Mouse (Mus musculus) forebrain, embryonic 14.5 days (tissue): ENCODE results near the gene Hdac10. TPM values are rescaled to one million over a fixed set of nuclear protein-coding genes. Genes with fewer than 3 reads are reported as not detected.

Experiments
- ATAC-seq: fragments of 200-750 bp; cut with Nextera tagmentation; 2 replicates; pipeline ENCODE4 v1.8.0; 2017; ENCODE audit warnings: mild to moderate bottlenecking, moderate library complexity
- DNase-seq: peaks from one replicate; pipeline ENCODE4 v3.0.0-alpha.2; 2015; ENCODE audit warnings: low spot score
- H3K27ac ChIP-seq: fragments of 300-500 bp; sonication (generic); 2 replicates; pipeline ENCODE4 v1.5.1; 2014; ENCODE audit warnings: low read depth, mild to moderate bottlenecking, control low read depth, low read length, moderate library complexity
- H3K27me3 ChIP-seq: fragments of 300-500 bp; sonication (generic); replicated peaks from 2 replicates; pipeline ENCODE4 v1.6.1; 2014; ENCODE audit warnings: low read length, control low read depth, mixed read lengths; ENCODE audit not compliant: control insufficient read depth, insufficient read depth
- H3K36me3 ChIP-seq: fragments of 300-500 bp; sonication (generic); 2 replicates; pipeline ENCODE4 v1.6.1; 2014; ENCODE audit warnings: low read length, control low read depth; ENCODE audit not compliant: control insufficient read depth, insufficient read depth
- H3K4me1 ChIP-seq: fragments of 300-500 bp; sonication (generic); 2 replicates; pipeline ENCODE4 v1.6.1; 2014; ENCODE audit warnings: antibody characterized with exemption, low read length, control low read depth; ENCODE audit not compliant: control insufficient read depth, insufficient read depth
- H3K4me2 ChIP-seq: fragments of 300-500 bp; sonication (generic); 2 replicates; pipeline ENCODE4 v1.6.1; 2014; ENCODE audit warnings: mild to moderate bottlenecking, control low read depth, low read length
- H3K4me3 ChIP-seq: fragments of 300-500 bp; sonication (generic); 2 replicates; pipeline ENCODE4 v1.5.1; 2014; ENCODE audit warnings: low read depth, low read length, control low read depth
- H3K9ac ChIP-seq: fragments of 300-500 bp; sonication (generic); 2 replicates; pipeline ENCODE4 v1.6.1; 2014; ENCODE audit warnings: mild to moderate bottlenecking, low read length, control low read depth, moderate library complexity
- H3K9me3 ChIP-seq: fragments of 300-500 bp; sonication (generic); replicated peaks from 2 replicates; pipeline ENCODE4 v1.6.1; 2016; ENCODE audit warnings: low read length, control low read depth, mixed read lengths; ENCODE audit not compliant: control insufficient read depth
- WGBS: fragments of 180-500 bp; shearing (Covaris S2); extraction: QIAGEN DNeasy Blood & Tissue Kit; methylation state at CpG from one replicate; pipeline ENCODE4 v1.1.7; 2014; 5-methylcytosine and 5-hydroxymethylcytosine counted together
- polyA plus RNA-seq: library from polyadenylated mRNA; unstranded; fragments of >200 nt; fragmentation: Nextera tagmentation; extraction: Ambion mirVana; gene quantifications from 2 replicates; pipeline ENCODE4 v1.2.1, GENCODE M21; 2014

Hdac10 gene
- polyA plus RNA-seq, 1 experiment from 2014 or later, result 18.4 TPM

DNA sequence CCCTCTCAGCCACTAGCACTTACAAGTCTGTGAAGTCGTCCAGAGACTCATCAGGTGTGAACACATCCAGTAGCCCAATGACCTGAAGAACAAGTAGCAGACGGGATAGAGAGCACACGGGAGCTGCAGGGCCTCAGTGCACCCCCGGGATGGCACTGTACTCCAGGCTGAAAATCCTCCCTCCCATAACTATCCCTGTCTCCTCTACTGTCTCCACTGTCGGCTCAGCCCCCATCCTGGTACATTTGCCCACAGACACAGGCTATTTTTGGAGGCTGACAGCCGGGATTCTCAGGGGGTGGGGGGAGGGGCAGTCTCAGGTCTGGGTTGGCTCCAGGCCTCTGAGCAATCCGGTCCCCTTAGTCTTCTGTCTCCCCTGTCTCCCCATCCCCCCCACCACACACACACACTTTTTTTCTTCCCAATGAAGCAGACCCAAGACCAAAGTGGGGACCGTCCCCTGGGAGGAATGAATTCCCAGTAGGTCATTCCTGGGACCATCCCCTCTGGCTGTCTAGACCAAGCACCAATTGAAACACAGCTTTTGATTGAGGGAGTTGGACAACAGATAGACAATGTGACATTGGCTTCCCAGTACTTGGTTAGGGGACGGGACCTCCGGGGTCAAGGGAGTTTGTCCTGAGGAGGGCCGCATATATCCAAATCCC is 9.0 kb upstream of the Hdac10 start:
- Histone ChIP-seq H3K9me3 (no peaks in the 10 kb centered on the region), H3K4me3 (no peak overlapping the region), H3K27me3 (no peaks in the 10 kb centered on the region), H3K9ac (no peak overlapping the region), H3K4me2 (no peak overlapping the region), H3K4me1 (peaks cover 11% of the 10 kb centered on the region), H3K36me3 (peaks cover 4% of the 10 kb centered on the region; the same call in 1 of the 2 replicates), H3K27ac (no peak overlapping the region)
- WGBS, result 77% methylated on average over 11 of the region's 11 CpGs
- ATAC-seq (no peak), DNase-seq (no peak)

DNA sequence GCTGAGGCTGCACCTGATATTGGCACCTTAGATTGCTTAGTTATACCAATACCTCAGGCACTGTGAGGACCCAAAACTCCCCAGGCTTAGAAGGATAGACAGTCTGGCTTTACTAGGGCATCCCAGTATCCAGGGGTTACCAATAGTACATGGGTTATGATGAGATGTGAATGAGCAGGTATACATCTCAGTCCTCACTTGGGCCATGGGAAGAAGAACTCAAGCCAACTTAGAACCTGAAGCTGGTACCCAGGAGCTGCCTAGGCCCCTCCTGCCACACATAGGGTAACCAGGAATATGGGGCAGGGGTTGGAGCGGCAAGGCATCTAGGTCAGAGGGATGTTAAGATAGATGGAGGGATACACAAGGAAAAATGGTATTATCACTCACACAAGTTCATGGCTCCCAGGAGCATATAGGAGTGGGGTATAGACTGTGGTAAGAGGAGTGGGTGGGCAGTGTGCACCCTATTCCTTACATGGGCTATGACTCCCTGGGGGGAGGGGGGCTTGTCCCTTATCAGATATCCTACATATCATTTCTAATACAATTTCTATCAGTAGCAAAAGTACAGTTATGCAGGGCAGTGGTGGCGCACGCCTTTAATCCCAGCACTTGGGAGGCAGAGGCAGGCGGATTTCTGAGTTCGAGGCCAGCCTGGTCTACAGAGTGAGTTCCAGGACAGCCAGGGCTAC is 8.1 kb upstream of the Hdac10 start:
- no peak for ATAC-seq
- Histone ChIP-seq H3K4me2 (no peak overlapping the region), H3K9ac (no peak overlapping the region), H3K27ac (no peak overlapping the region), H3K9me3 (no peaks in the 10 kb centered on the region), H3K27me3 (no peaks in the 10 kb centered on the region), H3K4me3 (no peak overlapping the region), H3K36me3 (0 out of 2 replicates have a peak, but pooled peaks cover 6% of the 10 kb centered on the region), H3K4me1 (peaks cover 11% of the 10 kb centered on the region)
- no peak for DNase-seq
- WGBS, result 98% methylated on average over 5 of the region's 5 CpGs

DNA sequence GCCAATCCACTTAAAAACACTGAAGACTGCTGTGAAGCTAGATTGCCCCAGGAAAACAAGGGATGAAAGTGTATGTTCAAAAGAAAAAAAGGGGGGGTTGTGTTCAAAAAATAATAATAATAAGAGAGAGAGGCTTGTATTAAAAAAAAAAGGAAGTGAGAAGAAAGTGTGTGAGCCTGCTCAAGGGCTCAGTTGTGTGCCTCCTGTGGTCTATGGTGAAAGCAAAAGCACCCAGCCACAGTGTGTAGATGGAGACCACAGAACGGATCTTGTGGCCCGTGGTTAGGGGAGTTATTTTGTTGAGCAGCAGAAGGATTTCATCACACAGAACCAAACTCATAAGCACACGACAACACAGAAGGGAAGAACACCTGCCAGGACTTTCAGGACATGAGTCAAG is 2.8 kb upstream of the Hdac10 start:
- Histone ChIP-seq H3K36me3 (0 out of 2 replicates have a peak, but pooled peaks cover 6% of the 10 kb centered on the region), H3K4me2 (no peak overlapping the region), H3K4me3 (no peak overlapping the region), H3K27me3 (no peaks in the 10 kb centered on the region), H3K27ac (no peak overlapping the region), H3K4me1 (peaks cover 9% of the 10 kb centered on the region; the same call in 1 of the 2 replicates), H3K9me3 (no peaks in the 10 kb centered on the region), H3K9ac (no peak overlapping the region)
- DNase-seq (no peak), ATAC-seq (no peak)
- 90% methylated on average over 3 of the region's 3 CpGs for WGBS

DNA sequence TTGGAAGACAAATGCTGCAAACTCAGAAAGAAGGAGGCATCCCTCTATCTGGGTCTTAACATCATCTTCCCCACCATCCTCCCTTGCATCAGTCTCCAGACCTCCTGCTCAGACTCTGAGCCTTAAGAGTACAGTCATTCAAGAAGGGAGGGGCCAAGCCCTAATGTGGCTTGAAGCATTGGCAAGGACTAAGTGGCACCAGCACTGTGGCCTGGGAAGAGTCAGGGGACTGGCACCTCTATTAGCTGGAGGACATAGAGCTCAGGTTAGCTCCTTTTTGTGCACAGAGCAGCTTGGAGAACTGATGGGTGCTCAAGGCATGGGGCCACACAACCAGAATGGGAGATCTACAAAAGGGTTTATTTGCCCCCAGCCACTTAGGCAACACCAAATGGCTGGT is 1.7 kb upstream of the Hdac10 start:
- Histone ChIP-seq H3K9me3 (no peaks in the 10 kb centered on the region), H3K36me3 (0 out of 2 replicates have a peak, but pooled peaks cover 10% of the 10 kb centered on the region), H3K4me1 (peaks cover 9% of the 10 kb centered on the region; the same call in 1 of the 2 replicates), H3K27me3 (no peaks in the 10 kb centered on the region), H3K4me3 (no peak overlapping the region), H3K4me2 (no peak overlapping the region), H3K9ac (no peak overlapping the region), H3K27ac (no peak overlapping the region)
- ATAC-seq, result no peak
- DNase-seq, result no peak

DNA sequence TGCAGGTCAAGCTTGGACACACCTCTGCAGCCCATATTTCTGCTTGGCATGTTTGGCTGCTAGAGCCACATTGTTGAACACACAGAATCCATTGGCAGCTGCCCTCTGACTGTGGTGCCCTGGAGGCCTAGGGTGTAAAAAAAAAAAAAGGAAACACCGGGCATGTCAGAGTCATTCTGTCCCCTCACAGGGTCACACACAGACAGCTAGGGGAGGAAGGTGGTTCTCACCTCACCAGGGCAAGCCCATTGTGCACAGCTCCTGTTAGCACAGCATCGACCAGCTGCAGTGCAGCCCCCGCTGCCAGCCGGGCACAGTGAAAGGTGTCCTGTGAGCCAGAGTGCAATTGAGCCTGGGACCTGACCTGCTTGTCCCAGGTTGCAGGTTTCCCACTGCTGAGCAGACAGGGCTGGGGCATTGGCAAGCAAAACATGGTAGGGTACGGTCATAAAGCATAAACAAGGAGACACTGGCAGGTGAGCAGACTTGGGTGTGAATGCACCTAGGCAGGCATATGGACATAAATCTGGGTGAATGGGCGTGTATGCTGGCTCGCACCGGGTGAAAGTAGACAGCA is 1.0 kb downstream of the Hdac10 start:
- Histone ChIP-seq H3K36me3 (0 out of 2 replicates have a peak, but pooled peaks cover 8% of the 10 kb centered on the region), H3K27ac (no peak overlapping the region), H3K27me3 (no peaks in the 10 kb centered on the region), H3K4me2 (peak overlapping the region; percentile 75), H3K9ac (peak overlapping the region; percentile 62), H3K4me1 (peaks cover 16% of the 10 kb centered on the region), H3K4me3 (peak overlapping the region; percentile 49), H3K9me3 (no peaks in the 10 kb centered on the region)
- ATAC-seq (no peak), DNase-seq (no peak)
- WGBS, result 83% methylated on average over 8 of the region's 8 CpGs

DNA sequence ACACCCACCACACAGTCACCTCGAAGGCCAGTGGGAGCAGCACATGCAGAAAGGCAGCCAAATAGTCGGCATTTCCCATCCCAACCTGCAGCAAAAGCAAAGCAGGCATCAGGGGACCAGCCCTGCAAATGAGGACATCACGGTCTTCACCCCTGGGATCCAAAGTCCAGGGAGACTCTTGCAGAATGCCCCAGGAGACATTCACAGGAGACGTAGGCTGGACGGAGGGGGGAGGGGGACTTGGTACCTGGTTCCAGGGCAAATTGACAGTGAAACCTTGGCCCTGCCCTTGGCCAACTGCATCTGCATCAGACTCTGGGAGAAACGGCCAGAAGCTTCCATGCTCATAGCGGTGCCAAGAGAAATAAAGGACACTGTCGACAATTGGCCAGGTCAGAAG is 1.9 kb downstream of the Hdac10 start:
- ATAC-seq (no peak), DNase-seq (no peak)
- peaks cover 24% of the 10 kb centered on the region for H3K4me1 ChIP-seq
- H3K36me3 ChIP-seq, result 0 out of 2 replicates have a peak, but pooled peaks cover 6% of the 10 kb centered on the region
- whole genome bisulfite sequencing, result 89% methylated on average over 8 of the region's 8 CpGs
- no peak overlapping the region for H3K4me2 ChIP-seq
- no peaks in the 10 kb centered on the region for H3K9me3 ChIP-seq
- no peaks in the 10 kb centered on the region for H3K27me3 ChIP-seq
- no peak overlapping the region for H3K4me3 ChIP-seq
- H3K9ac ChIP-seq, result no peak overlapping the region
- H3K27ac ChIP-seq, result no peak overlapping the region

DNA sequence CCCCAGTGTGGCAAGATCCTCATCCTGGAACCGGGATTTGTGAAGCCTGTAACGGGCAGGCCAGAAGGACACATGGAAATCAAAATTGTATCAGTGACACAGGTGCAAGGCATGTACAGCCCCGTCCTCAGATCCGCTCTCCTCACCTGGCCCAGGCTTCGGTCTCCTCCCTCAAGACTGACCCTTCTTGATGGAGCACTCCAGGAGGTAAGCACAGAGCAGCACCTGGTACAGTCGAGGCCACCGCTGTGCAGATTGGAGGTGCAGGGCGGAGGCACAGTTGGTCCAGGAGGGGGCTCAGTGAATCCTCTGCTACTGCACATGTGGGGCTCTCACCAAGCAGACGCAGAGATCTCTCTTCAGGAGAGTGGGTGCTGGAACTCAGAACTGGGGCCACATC is 3.1 kb downstream of the Hdac10 start:
- no peak overlapping the region for H3K9ac ChIP-seq
- 93% methylated on average over 9 of the region's 9 CpGs for WGBS
- no peaks in the 10 kb centered on the region for H3K9me3 ChIP-seq
- DNase-seq, result no peak
- H3K27me3 ChIP-seq, result no peaks in the 10 kb centered on the region
- H3K4me1 ChIP-seq, result peaks cover 34% of the 10 kb centered on the region
- no peak overlapping the region for H3K27ac ChIP-seq
- ATAC-seq, result no peak
- no peak overlapping the region for H3K4me3 ChIP-seq
- peaks cover 8% of the 10 kb centered on the region; the same call in 1 of the 2 replicates for H3K36me3 ChIP-seq
- H3K4me2 ChIP-seq, result no peak overlapping the region

DNA sequence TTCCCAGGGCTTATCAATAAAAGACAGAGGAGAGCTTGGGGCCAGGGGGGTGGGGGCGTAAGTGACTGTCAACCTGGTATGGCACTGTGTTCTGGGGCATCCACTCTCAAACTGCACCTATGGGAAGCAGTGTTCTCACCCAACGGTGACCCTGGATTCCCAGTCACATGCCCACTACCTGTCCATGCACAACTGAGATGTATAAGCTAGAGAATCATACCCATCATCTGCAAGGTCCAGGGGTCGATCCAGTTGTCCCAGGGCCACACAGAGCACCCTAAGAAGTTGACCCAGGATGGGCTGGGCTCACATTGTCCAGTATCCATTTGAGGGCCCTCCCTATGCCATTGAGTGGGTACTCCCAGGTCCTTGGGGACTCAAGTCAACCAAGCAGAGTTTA is 4.2 kb downstream of the Hdac10 start:
- Histone ChIP-seq H3K36me3 (peaks cover 17% of the 10 kb centered on the region; the same call in 1 of the 2 replicates), H3K4me2 (no peak overlapping the region), H3K4me3 (no peak overlapping the region), H3K9ac (peak overlapping the region; percentile 65; the same call in 1 of the 2 replicates), H3K4me1 (peaks cover 38% of the 10 kb centered on the region), H3K27ac (no peak overlapping the region), H3K9me3 (no peaks in the 10 kb centered on the region), H3K27me3 (no peaks in the 10 kb centered on the region)
- WGBS, result 89% methylated on average over 3 of the region's 3 CpGs
- ATAC-seq (no peak), DNase-seq (no peak)

DNA sequence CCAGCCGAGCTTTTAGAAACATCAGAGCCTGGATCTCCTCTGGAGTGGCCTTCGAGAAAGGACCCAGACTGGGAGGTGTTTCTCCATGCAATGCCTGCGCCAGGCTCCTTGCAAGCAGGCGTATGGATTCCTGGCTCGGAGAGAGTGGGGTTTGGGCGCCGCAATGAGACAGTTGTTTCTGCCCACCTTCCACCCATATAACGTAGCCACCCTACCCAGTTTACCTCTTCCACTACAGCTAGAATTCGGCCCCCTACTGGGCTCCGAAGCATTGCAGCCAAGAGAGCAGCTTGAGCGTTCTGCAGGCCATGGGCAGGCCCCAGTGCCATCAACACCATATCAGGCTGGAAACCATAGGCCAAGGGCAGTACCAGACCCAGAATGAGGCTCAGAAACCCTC is 4.9 kb downstream of the Hdac10 start:
- ATAC-seq (peak; percentile 7; the same call in 1 of the 2 replicates), DNase-seq (peak; percentile 49)
- peak overlapping the region; percentile 65 for H3K9ac ChIP-seq
- H3K27ac ChIP-seq, result peak overlapping the region; percentile 83
- peak overlapping the region; percentile 96 for H3K4me2 ChIP-seq
- H3K27me3 ChIP-seq, result no peaks in the 10 kb centered on the region
- H3K36me3 ChIP-seq, result peaks cover 21% of the 10 kb centered on the region
- H3K9me3 ChIP-seq, result no peaks in the 10 kb centered on the region
- peaks cover 33% of the 10 kb centered on the region for H3K4me1 ChIP-seq
- WGBS, result 29% methylated on average over 11 of the region's 11 CpGs
- peak overlapping the region; percentile 89 for H3K4me3 ChIP-seq
